Mouse (Mus musculus): ENCODE results near the gene Zscan12.

- TF ChIP-seq CTCF (IDR thresholded peaks at IDR 0.05; ENCODE audit: low read depth) (no peak), EP300 (IDR thresholded peaks at IDR 0.05; ENCODE audit: low read depth) (no peak)
Measured at GRCm38 (mm10) chr13:21395623-21396022, 33.0 kb downstream of the Zscan12 start.

Data from liver, embryonic 14.5 days (tissue).